Mouse (Mus musculus) embryonic facial prominence, embryonic 11.5 days (tissue): ENCODE measurements around the gene Itgb3bp. TPM values are rescaled to one million over a fixed set of nuclear protein-coding genes. Genes with fewer than 3 reads are reported as not detected.

Experiments used
- ATAC-seq: fragments of 200-750 bp; cut with Nextera tagmentation; replicated peaks from 2 replicates; pipeline ENCODE4 v1.8.0; 2017; ENCODE audit warnings: low read depth; ENCODE audit not compliant: insufficient number of reproducible peaks, low FRiP score, low TSS enrichment
- DNase-seq: peaks from one replicate; pipeline ENCODE4 v3.0.0-alpha.2; 2015; ENCODE audit warnings: low spot score
- H3K27ac ChIP-seq: fragments of 300-500 bp; sonication (generic); replicated peaks from 2 replicates; pipeline ENCODE4 v1.5.1; 2014; ENCODE audit warnings: mild to moderate bottlenecking, low read depth, low read length, control low read depth
- H3K27me3 ChIP-seq: fragments of 300-500 bp; sonication (generic); 2 replicates; pipeline ENCODE4 v1.6.1; 2014; ENCODE audit warnings: mild to moderate bottlenecking, low read length, moderate library complexity, mixed read lengths; ENCODE audit not compliant: control insufficient read depth, insufficient read depth
- H3K36me3 ChIP-seq: fragments of 300-500 bp; sonication (generic); replicated peaks from 2 replicates; pipeline ENCODE4 v1.6.1; 2014; ENCODE audit warnings: low read depth, mild to moderate bottlenecking, low read length, moderate library complexity, mixed read lengths; ENCODE audit not compliant: control insufficient read depth, insufficient read depth
- H3K4me1 ChIP-seq: fragments of 300-500 bp; sonication (generic); 2 replicates; pipeline ENCODE4 v1.6.1; 2014; ENCODE audit warnings: low read length, mixed read lengths; ENCODE audit not compliant: control insufficient read depth, insufficient read depth
- H3K4me2 ChIP-seq: fragments of 300-500 bp; sonication (generic); 2 replicates; pipeline ENCODE4 v1.6.1; 2014; ENCODE audit warnings: low read depth, mild to moderate bottlenecking, control low read depth, low read length, moderate library complexity
- H3K4me3 ChIP-seq: fragments of 300-500 bp; sonication (generic); 2 replicates; pipeline ENCODE4 v1.5.1; 2014; ENCODE audit warnings: low read depth, low read length, control low read depth
- H3K9ac ChIP-seq: fragments of 300-500 bp; sonication (generic); replicated peaks from 2 replicates; pipeline ENCODE4 v1.6.1; 2014; ENCODE audit warnings: mild to moderate bottlenecking, control low read depth, low read length
- H3K9me3 ChIP-seq: fragments of 300-500 bp; sonication (generic); replicated peaks from 2 replicates; pipeline ENCODE4 v1.6.1; 2016; ENCODE audit warnings: mild to moderate bottlenecking, low read length, inconsistent platforms, mixed read lengths; ENCODE audit not compliant: control insufficient read depth
- WGBS: fragments of 180-500 bp; shearing (Covaris S2); extraction: QIAGEN DNeasy Blood & Tissue Kit; methylation state at CpG from one replicate; pipeline ENCODE4 v1.1.7; 2014; 5-methylcytosine and 5-hydroxymethylcytosine counted together
- polyA plus RNA-seq: library from polyadenylated mRNA; unstranded; fragments of >200 nt; fragmentation: Nextera tagmentation; extraction: Ambion mirVana; gene quantifications from 2 replicates; pipeline ENCODE4 v1.2.1, GENCODE M21; 2014

Itgb3bp gene
- polyA plus RNA-seq, 1 experiment from 2014 or later, result 56.8 TPM

GRCm38 (mm10) chr4:99945011-99945410, 15.4 kb upstream of the Itgb3bp start:
- Histone ChIP-seq H3K4me2 (no peak overlapping the region), H3K27ac (no peak overlapping the region), H3K36me3 (no peaks in the 10 kb centered on the region), H3K27me3 (no peaks in the 10 kb centered on the region), H3K9ac (no peak overlapping the region), H3K4me1 (no peaks in the 10 kb centered on the region), H3K9me3 (no peaks in the 10 kb centered on the region), H3K4me3 (no peak overlapping the region)
- ATAC-seq (no peak), DNase-seq (no peak)
- 91% methylated on average over 7 of the region's 7 CpGs for WGBS

- DNase-seq, result no peak
- H3K9me3 ChIP-seq, result no peaks in the 10 kb centered on the region
- no peak overlapping the region for H3K9ac ChIP-seq
- no peaks in the 10 kb centered on the region for H3K4me1 ChIP-seq
- no peak overlapping the region for H3K27ac ChIP-seq
- no peak overlapping the region for H3K4me2 ChIP-seq
- WGBS, result 64% methylated on average over 2 of the region's 2 CpGs
- no peaks in the 10 kb centered on the region for H3K36me3 ChIP-seq
- no peaks in the 10 kb centered on the region for H3K27me3 ChIP-seq
- H3K4me3 ChIP-seq, result no peak overlapping the region
- no peak for ATAC-seq
These were observed 15.0 kb upstream of the Itgb3bp start for GRCm38 (mm10) chr4:99944606-99945005.

- Histone ChIP-seq H3K36me3 (no peaks in the 10 kb centered on the region), H3K27me3 (no peaks in the 10 kb centered on the region), H3K4me3 (no peak overlapping the region), H3K9me3 (no peaks in the 10 kb centered on the region), H3K9ac (no peak overlapping the region), H3K4me2 (no peak overlapping the region), H3K4me1 (no peaks in the 10 kb centered on the region), H3K27ac (no peak overlapping the region)
- DNase-seq (no peak), ATAC-seq (no peak)
- 77% methylated on average over 10 of the region's 10 CpGs for WGBS
These were observed 12.2 kb upstream of the Itgb3bp start for GRCm38 (mm10) chr4:99941655-99942414.

- Histone ChIP-seq H3K9me3 (no peaks in the 10 kb centered on the region), H3K4me2 (no peak overlapping the region), H3K27me3 (no peaks in the 10 kb centered on the region), H3K9ac (no peak overlapping the region), H3K4me1 (no peaks in the 10 kb centered on the region), H3K4me3 (no peak overlapping the region), H3K27ac (no peak overlapping the region), H3K36me3 (no peaks in the 10 kb centered on the region)
- DNase-seq (no peak), ATAC-seq (no peak)
- WGBS, result 75% methylated on average over 16 of the region's 16 CpGs
These were observed 10.3 kb upstream of the Itgb3bp start for GRCm38 (mm10) chr4:99939711-99940505.

GRCm38 (mm10) chr4:99936278-99936677, 6.7 kb upstream of the Itgb3bp start:
- 94% methylated on average over 5 of the region's 5 CpGs for whole genome bisulfite sequencing
- H3K4me1 ChIP-seq, result no peaks in the 10 kb centered on the region
- no peak overlapping the region for H3K4me2 ChIP-seq
- H3K27ac ChIP-seq, result no peak overlapping the region
- H3K36me3 ChIP-seq, result no peaks in the 10 kb centered on the region
- no peak for DNase-seq
- no peak overlapping the region for H3K9ac ChIP-seq
- H3K27me3 ChIP-seq, result no peaks in the 10 kb centered on the region
- ATAC-seq, result no peak
- H3K4me3 ChIP-seq, result no peak overlapping the region
- no peaks in the 10 kb centered on the region for H3K9me3 ChIP-seq

GRCm38 (mm10) chr4:99934859-99935258, 5.2 kb upstream of the Itgb3bp start:
- 92% methylated on average over 7 of the region's 7 CpGs for WGBS
- Histone ChIP-seq H3K4me1 (no peaks in the 10 kb centered on the region), H3K9ac (no peak overlapping the region), H3K4me2 (no peak overlapping the region), H3K4me3 (no peak overlapping the region), H3K9me3 (no peaks in the 10 kb centered on the region), H3K36me3 (no peaks in the 10 kb centered on the region), H3K27me3 (no peaks in the 10 kb centered on the region), H3K27ac (no peak overlapping the region)
- DNase-seq (no peak), ATAC-seq (no peak)

- no peak for ATAC-seq
- Histone ChIP-seq H3K4me3 (no peak overlapping the region), H3K9me3 (no peaks in the 10 kb centered on the region), H3K27me3 (no peaks in the 10 kb centered on the region), H3K9ac (no peak overlapping the region), H3K4me2 (no peak overlapping the region), H3K36me3 (no peaks in the 10 kb centered on the region), H3K27ac (no peak overlapping the region), H3K4me1 (no peaks in the 10 kb centered on the region)
- WGBS, result 78% methylated on average over 4 of the region's 4 CpGs
- DNase-seq, result no peak
These were observed 2.2 kb upstream of the Itgb3bp start for GRCm38 (mm10) chr4:99931807-99932206.

- H3K9me3 ChIP-seq, result no peaks in the 10 kb centered on the region
- no peak overlapping the region for H3K4me2 ChIP-seq
- WGBS, result 68% methylated on average over 11 of the region's 11 CpGs
- H3K27me3 ChIP-seq, result no peaks in the 10 kb centered on the region
- no peak overlapping the region for H3K4me3 ChIP-seq
- ATAC-seq (no peak), DNase-seq (no peak)
- no peak overlapping the region for H3K9ac ChIP-seq
- no peak overlapping the region for H3K27ac ChIP-seq
- H3K36me3 ChIP-seq, result no peaks in the 10 kb centered on the region
- no peaks in the 10 kb centered on the region for H3K4me1 ChIP-seq
These were observed 1.6 kb upstream of the Itgb3bp start for GRCm38 (mm10) chr4:99931240-99931580.
